Mouse (Mus musculus): ENCODE results near the gene Zfp653.
A peak's percentile ranks its signal among the peaks of the same experiment; 100 is the strongest.

Gene Zfp653

DNA sequence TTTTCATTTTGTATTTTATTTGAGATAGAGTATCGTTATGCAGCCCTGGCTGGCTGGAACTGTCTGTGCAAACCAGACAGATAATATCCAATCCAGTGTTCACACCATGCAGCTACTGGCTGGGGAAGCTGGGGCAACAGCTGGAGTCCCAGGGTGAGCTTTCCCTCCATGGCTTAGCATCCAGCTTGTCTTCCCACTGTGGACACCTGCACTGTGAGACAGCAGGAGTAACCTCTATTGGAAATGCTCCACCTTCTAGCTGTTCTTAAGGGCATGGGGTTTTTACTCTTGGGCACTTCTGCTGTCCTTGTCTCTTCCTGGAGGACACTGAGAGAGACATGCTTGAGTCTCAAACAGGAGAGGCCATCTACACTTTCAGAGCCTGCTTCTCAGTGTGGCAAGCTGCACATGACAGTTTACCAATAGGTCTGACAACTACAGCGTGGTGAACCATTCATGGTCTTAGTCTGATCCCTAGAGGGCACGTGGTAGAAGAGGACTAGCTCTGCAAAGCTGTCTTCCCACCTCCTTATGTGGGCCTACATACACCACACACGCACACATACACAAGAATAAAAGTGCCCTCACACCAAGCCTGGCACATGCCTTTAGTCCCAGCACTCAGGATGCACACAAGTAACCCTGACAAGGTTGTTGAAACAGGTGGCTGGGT is 1.2 kb downstream of the Zfp653 start:
- no peak for DNase-seq (ENCODE audit: low spot score in 2 of 2)

DNA sequence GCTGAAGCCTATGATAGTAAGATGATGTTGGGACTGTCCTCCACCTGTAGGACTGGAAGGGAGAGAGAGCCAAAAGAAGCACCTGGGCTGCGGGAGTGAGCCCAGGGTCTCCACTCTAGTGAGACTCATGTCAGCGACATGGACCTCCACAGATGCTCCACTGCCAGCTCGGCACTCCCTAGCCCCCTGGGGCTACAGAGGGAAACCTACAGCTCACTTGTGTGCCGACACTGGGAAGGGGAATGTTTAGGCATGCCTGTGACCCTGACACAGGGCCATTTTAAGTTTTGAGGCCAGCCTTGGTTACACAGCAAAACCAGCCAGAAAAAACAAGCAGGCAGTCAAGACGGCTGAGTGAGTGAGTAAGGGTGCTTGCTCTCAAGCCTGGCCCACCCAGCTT is 4.0 kb downstream of the Zfp653 start:
- DNase-seq (ENCODE audit: low spot score in 2 of 2) = no peak

DNA sequence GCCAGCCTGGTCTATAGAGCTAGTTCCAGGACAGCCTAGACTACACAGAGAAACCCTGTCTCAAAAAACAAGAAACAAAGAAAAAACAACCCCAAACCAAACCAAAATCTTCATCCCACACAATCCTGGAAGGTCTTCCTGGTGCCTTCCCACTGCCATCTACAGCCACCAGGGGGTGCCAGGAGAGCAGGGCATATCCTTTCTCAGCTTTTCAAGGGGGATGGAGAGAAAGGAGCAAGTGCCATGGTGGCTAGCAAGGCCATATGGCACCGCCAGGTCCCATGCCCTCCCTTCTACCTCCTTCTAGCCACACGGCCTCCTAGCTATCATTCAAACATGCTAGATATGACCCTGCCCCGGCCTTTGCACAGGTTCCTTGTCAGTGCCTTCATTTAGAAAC is 4.7 kb downstream of the Zfp653 start:
- peak in 1 of 2 experiments; percentile 73 for DNase-seq (ENCODE audit: low spot score in 2 of 2)

DNA sequence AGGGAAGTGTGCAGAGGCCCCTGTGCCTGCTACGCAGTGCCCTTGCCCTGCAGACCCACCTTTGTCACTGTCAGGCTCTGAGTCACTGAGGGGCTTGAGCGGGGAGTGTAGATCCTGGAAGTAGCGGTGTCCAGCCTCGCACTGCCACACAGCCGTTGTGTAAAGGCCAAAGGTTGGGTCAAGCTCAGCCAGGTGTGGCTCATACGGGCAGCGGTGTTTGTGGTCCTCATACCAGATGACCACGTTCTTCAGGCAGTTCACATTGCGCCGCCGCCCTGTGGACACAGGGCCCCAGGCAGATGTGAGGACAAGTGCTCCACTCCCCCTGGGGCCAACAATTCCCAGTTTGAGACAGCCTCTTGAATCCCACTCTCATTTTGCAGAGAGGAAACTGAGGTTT is 5.5 kb downstream of the Zfp653 start:
- no peak for DNase-seq (ENCODE audit: low spot score in 2 of 2)

DNA sequence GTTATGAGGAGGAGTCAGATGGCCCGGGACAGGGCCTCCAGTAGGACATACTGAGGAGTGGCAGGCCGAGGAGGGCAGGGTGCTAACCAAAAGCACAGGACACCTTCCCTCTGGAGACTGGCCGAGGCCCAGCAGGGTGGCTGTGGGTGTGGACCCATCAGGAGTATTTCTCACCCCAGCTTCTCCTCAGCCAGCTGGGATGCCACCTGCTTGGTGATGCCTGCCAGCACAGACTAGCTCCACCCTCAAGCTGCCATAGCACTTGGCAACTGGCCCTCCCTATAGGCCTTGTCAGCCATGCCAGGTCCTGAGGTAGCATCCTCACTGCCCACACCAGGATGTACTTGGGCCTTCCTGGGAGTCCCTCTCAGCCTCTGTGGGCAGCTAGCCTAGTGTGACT is 6.8 kb downstream of the Zfp653 start:
- no peak for DNase-seq (ENCODE audit: low spot score in 2 of 2)

DNA sequence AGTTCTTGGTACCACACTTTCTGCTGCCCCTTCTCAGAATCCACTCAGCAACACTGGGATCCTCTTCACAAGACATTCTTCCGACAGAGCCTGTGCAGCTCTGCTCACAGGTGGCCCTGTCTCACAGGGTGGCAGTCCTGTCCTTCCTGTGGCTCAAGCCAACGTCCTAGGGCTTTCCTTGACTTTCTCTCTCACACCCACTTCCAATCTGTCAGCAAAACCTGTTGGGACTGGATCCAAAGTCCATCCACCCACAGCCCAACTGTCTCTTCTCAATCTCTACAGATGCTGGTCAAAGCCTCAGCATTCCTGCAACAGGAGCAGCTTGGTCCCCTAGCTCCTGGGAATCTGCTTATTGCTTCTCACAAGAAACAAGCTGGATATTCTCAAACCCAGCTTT is 9.8 kb downstream of the Zfp653 start:
- DNase-seq (ENCODE audit: low spot score in 2 of 2) = no peak

DNA sequence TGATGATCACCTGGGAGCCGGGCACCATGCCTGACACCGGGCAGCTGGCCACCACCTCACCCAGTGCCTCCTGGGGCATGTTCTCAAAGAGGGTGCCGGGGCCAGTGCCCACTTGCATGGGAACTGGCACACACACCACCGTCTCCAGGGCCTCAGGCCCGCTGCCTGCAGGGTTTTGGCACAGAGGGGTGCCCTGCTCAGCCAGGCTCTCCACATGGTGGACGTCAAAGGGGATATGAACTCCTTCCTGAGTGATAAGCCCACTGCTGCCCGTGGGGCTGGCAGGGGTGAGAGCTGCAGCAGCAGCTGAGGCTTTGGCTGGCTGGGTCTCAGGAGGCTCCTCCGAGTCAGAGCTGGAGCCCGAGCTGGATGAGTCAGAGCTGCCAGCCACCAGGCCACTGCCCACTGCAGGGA is 13.2 kb downstream of the Zfp653 start:
- DNase-seq (ENCODE audit: low spot score in 2 of 2) = no peak

DNA sequence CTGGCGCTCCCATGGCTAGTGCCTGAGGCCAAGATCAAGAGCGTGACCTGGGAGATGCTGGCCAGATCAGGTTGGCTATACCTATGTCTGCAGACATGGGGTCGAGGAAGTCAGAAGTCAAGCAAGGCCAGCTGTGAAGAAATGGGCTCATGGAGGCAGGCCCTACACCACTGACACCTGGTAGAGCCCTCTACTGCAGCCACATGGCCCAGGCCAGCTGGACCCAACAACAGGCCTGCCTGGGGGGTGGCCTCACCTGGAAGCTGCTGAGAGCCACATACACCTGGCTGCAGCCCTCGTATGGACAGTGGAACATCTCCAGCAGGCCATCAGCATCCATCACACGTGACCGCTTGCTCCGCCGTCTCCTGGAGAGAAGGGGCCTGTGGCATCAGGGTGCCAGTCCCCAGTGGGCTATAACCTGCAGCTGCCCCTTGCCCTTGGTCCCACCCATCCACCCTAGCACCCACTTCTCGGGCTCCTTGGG is 14.1 kb downstream of the Zfp653 start:
- no peak for DNase-seq (ENCODE audit: low spot score in 2 of 2)

DNA sequence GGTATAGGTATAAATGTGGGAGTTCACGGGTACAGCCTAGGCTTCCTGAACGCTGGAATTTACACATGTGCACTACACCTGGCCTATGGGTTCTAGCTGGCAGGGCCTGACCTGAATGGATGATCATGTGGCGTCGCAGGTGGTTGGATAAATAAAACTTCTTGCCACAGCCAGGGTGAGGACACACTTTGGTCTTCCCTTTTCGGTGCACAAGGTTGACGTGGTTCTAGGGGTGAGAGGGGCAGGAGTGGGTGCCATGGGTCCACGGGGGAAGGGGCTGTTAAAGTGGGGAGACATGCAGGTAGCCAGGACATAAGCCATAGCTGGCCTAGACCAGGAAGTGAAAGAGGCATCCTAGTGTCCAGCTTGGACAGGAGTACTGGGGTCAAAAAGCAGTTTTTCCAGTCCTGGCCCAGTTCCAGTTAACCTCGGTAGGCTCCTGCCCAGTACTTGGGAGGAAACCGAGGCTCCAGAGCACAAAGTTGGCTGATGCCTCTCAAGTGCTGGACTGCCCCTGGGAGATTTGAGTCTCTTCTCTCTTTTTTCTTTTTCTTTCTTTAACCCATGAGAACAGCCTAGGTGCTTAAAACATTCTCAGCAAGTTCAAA is 14.8 kb downstream of the Zfp653 start:
- DNase-seq (ENCODE audit: low spot score in 2 of 2) = no peak

DNA sequence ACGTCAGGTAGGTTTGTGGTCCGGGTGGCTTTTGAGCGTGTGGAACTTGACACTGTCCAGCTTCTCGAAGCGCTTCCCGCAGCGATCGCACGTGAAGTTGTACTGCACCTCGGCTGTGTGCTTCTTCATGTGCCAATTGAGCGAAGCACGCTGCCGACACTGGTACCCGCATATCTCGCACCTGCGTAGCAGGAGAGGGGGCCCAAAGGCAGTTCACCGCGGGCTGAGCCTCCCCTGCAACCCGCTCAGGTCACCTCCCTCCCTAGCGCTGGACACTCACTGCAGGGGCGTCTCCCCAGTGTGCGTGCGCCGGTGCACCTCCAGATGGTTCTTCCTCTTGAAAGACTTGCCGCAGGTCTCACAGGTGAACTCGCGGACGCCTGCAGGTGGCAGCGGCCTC is 15.5 kb downstream of the Zfp653 start:
- no peak for DNase-seq (ENCODE audit: low spot score in 2 of 2)

DNA sequence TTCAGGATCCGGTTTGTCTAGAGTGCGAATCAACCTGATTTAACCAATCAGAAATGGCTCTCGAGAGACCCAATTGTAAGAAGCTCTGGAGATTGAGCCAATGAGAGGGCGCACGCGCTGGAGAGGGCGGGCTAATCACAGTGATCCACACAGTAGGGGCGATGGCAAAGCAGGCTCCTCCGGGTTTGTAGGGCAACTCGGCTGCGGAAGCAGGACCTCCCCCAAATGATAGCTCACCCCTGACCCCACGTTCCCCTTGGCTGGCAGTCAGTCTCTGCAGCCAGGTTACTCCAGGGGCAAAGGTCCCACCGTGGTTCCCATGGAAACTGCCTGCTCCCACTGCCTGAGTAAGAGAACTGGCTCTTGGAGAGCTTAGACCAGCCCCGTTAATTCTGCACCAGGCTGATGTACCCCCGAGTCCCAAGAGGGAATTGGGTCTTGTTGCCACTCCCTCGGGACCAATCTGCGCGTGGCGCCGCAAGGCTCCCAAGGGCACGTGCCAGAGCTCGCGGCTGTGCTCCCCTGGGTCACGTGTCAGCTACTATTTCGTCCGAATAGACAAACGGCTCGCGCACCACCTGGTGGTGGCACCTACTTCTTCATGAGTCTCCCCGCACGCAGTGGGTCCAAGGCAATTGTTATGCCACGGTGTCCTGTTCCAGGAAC is 16.6 kb downstream of the Zfp653 start:
- peak in 1 of 2 experiments; percentile 53 for DNase-seq (ENCODE audit: low spot score in 2 of 2)

DNA sequence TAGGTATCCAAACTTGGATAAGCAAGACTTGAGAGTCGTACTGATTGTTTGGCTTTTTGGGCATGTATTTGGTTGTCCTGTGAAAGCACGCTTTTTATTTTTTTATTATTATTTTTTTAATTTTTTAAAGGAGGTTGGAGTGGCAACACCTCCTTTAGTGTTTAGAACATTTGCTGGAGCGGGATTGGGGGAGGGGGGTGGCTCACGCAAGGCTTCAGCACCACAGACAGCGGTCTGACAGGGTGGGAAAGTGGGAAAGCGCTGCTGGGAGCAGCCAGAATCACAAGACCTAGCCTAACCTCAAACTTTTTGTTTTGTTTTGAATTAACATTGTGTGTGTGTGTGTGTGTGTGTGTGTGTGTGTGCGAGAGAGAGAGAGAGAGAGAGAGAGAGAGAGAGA is 17.5 kb downstream of the Zfp653 start:
- no peak for DNase-seq (ENCODE audit: low spot score in 2 of 2)

DNA sequence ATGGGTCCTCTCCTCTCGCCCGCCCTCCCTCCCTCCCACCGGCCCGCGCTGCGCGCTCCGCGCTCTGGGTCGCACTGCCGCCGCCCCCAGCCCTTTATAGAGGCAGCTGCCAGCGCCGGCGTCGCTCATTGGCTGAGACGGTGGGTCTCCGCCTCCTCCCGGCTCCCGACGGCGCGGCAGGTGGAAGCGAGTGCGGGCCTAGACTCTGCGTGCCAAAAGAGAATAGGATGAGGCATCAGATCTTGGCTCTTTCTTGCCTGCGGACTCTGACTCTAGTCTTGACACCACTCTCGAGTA is 19.3 kb downstream of the Zfp653 start, which contains the start of gene Elavl3:
Gene Elavl3 (minus strand): TSS at position 66 of the 297 bp plus-strand sequence.
- DNase-seq (ENCODE audit: low spot score in 2 of 2) = no peak

DNA sequence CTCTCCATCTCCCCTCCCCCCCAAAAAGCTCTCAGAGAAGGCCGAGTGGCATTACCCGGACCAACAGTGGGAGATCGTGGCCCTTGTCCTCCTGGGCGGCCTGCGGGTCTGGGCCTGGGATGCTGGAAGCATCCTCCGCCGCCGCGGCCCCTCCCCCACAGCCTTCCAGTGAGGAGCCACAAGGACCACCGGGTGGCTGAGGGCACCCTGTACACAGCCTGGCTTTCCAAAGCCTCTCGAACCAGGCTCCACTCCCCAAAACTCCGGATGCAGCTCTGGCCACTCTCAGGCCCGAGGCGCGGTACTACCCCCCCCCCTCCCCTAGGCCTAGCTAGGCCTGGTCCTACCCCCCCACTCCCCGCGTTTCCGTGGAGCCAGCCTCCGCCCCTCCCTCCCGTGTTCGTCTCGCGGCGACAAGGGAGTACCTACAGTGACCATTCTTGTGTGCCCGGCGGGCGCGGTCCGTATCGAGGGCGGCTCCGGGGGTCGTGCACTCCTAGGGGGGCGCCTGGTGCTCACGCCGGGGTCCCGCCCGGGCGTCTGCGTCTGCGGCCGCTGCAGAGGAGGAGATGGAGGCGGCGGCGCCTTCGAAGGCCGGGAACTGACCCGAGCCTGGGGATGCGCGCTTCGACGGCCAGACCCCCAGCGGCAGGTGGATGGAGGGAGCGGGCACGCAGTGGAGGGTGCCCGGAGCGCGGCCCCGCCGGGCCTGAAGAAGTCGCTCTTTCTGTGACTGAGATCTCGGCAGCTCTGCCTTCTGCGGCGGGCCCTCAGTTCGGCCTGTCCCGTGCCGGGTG is 19.8 kb downstream of the Zfp653 start:
- DNase-seq (ENCODE audit: low spot score in 2 of 2) = no peak

DNA sequence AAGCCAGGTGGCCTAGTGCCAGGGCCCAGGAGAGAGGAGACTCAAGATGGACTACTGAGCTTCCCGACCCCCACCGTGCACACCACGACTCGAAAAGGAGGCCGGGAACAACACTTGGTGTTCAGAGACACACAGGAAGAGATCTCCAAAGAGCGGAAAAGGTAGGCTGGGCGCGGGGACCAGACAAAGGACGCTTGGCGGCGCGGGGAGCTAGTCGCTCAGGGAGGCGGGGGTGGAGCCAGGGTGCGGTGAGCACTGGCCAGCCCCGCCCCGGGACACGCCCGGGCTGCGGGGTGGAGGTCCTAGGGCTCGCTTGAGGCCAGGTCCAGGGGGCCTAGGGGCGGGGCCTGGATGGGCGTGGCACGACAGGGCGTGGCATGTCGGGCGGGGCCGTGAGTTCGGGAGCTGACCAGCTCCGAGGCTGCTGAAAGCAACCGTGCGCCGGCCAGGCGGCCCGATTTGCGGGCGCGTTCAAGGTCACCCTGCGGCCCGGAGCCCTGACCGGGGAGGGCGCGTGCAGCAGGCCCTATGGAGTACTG is 20.8 kb downstream of the Zfp653 start:
- DNase-seq (ENCODE audit: low spot score in 2 of 2) = peak; percentile 43 to 71

DNA sequence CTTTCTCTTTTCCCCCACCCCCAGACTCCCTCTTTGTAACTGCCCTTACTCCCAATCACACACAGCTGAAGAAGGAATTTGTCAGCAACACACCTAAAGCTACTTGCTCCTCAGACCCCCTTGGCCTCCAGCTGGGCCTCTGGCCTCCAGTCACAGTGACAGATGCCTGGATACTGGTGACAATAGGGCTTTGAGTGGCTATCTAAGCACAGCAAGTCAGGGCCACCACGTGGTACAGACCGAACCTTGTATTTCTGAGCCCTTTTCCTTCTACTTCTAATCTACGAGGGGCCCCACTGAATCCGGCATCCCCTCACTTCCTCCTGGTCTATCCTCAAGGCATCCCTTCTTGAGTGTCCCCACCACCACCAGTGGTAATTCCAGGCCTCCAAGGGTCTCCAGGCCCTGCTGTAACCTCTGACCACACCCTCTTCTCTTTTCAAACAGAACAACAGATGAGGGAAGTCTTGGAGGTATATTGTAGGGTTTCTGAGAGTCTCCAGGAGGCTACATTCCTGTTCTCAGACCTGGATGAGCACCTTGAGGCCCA is 21.4 kb downstream of the Zfp653 start:
- no peak for DNase-seq (ENCODE audit: low spot score in 2 of 2)

DNA sequence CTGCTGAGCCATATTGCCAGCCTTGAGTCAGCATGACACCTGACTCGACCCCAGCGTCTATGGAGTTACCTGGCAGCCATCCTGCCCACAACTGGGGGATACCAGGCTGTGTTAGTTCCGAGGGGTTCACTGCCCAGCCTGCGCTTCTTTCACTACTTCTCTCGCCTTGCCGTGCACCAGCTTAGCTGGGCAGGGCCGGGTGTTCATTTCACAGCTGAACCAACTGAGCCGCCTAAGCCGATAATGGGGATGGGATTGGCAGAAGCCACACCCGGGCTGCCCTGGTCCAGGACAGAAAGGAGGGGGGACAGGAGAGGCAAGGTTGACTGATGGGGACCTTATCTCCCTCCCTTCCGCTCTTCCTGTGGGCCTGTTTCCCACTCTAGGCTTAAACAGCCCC is 21.9 kb downstream of the Zfp653 start:
- DNase-seq (ENCODE audit: low spot score in 2 of 2) = no peak

DNA sequence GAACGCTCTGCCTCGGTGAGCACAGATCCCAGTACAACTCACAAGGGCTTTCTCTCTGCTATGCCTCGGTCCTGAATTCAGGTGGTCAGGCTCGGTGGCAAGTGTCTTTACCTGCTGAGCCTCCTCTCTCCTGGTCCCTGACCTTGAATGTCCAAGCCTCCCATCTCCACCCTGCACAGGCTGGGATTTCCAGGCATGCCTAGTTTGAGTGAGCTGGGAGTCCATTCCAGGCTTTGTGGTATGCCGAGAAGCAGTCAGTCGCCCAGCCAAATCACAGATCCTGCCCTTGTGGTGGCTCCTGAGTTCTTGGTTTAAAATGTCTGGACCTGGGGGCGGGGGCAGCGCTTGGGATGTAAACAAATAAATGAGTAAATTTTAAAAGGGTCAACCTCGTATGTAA is 23.8 kb downstream of the Zfp653 start:
- DNase-seq (ENCODE audit: low spot score in 2 of 2) = no peak

DNA sequence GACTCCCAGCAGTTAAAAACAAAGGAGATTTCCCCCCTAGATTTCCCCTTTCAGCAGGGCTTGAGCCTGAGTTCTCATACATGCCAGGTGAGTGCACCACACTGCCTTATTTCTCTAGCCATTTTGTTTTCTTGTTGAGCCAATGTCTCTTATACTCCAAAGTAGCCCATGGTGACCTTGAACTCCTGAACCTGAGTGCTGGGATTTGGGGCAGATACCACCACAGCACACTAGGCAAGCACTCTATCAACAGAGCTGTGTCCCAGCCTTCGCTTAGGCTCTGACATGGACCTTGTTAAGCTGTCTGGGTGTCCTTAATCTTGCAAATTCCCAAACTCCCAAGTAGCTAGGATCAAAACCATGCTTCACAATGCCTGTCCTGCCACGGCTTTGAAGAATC is 29.3 kb downstream of the Zfp653 start:
- no peak for DNase-seq (ENCODE audit: low spot score in 2 of 2)

DNA sequence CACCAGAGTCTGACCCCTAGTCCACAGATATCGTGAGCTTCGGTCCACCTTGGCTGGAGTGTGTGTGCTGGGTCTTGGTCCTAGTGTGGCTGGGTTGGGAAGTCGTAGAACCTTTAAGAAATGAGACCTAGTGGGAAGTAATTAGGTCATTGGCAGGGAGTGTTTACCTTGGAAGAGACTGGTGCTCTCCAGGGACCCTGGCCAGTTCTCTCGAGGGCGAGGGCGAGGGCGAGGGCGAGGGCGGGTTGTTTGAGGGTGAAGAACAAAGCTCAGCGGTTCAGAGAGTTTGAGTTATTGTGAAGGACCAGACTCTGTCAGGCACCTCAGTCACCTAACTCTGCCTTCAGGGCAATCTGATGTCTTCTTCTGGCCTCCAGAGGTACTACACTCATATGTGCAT is 33.4 kb downstream of the Zfp653 start:
- no peak for DNase-seq (ENCODE audit: low spot score in 2 of 2)

DNA sequence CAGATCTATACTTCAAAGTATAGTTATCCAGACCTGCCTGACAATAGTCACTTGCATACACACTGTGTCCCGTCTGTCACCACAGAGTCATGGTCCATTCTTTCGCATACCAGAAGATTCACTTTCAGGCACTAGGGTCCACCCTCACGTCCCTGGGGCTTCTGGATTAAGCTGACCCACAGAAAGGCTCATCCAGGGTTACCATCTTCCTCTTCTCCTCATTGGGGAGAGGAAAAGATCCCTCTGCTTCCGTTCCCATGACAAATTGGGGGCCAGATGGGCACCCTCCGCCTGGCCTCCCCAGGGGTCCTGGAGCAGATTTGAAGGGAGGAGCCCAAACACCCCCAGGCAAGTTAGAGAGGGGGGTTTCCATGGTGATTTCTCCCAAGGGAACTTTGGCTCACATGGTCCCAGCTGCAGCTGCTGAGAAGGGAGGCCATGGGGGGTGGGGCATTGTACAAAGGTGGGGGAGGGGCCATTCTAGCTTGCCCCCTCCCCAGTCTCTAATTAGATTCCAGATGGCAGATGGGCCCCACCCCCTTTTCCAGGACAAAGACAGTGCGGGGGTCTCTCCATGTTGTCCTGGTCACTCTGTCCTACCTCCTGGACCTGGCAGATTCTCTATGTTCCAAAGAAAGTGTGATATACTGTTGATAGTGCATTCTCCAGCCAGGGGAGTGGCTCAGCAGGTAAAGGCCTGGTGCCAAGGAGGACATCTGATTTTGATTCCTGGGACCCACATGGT is 35.7 kb downstream of the Zfp653 start:
- no peak for DNase-seq (ENCODE audit: low spot score in 2 of 2)

Data from urinary bladder, postnatal 4 days (tissue).